In genomic region chr1:180641137-180641517, GRCm38 (mm10) we compare ENCODE assay signal across 8 mouse cellular contexts. TPM values are rescaled to one million over a fixed set of nuclear protein-coding genes. Genes with fewer than 3 reads are reported as not detected.
DNase-seq lines count a peak whose midpoint lies in the region; ATAC-seq and TF ChIP-seq lines count a peak whose summit lies in the region.

Gene Lin9, plus strand, starts transcription at chr1:180641150.

- H3K9ac ChIP-seq in CH12.LX (ENCODE audit: insufficient read depth, low read depth): peak within 1 kb of the TSS; percentile 77
- H3K9ac ChIP-seq in forebrain, embryonic 12.5 days: peak within 1 kb of the TSS; percentile 92
- peak within 1 kb of the TSS; percentile 97 for H3K9ac ChIP-seq in liver, postnatal 0 days (replicated peaks)
- peak within 1 kb of the TSS; percentile 89 for H3K9ac ChIP-seq in neural tube, embryonic 14.5 days (replicated peaks; ENCODE audit: low read depth, low read length)

- under 1% methylated on average over 45 of the region's 47 CpGs for WGBS in forebrain, embryonic 12.5 days
- 1% methylated on average over 47 of the region's 47 CpGs for WGBS in large intestine, adult 2 months
- WGBS in liver, postnatal 0 days (ENCODE audit: insufficient replicate concordance): 3% methylated on average over 36 of the region's 47 CpGs
- 0% methylated on average over 21 of the region's 47 CpGs for WGBS in neural tube, embryonic 14.5 days

- peaks cover 9 to 45% of the 10 kb centered on the region in 2 experiments for H3K4me1 ChIP-seq in CH12.LX (ENCODE audit: control insufficient read depth in 1 of 2, insufficient read depth in 2 of 2)
- H3K4me1 ChIP-seq in forebrain, embryonic 12.5 days: peaks cover 27% of the 10 kb centered on the region
- H3K4me1 ChIP-seq in liver, postnatal 0 days (ENCODE audit: insufficient read depth): peaks cover 11% of the 10 kb centered on the region
- H3K4me1 ChIP-seq in neural tube, embryonic 14.5 days (ENCODE audit: control insufficient read depth, insufficient read depth, low read length): 0 out of 2 replicates have a peak, but pooled peaks cover 4% of the 10 kb centered on the region

- no peaks in the 10 kb centered on the region for H3K27me3 ChIP-seq in CH12.LX (replicated peaks)
- no peaks in the 10 kb centered on the region for H3K27me3 ChIP-seq in forebrain, embryonic 12.5 days
- no peaks in the 10 kb centered on the region for H3K27me3 ChIP-seq in liver, postnatal 0 days (ENCODE audit: insufficient read depth, low read length)
- H3K27me3 ChIP-seq in neural tube, embryonic 14.5 days (ENCODE audit: control insufficient read depth, insufficient read depth, low read length): no peaks in the 10 kb centered on the region

- H3K9me3 ChIP-seq in CH12.LX (replicated peaks; ENCODE audit: low read length): peaks cover 2% of the 10 kb centered on the region
- H3K9me3 ChIP-seq in forebrain, embryonic 12.5 days: no peaks in the 10 kb centered on the region
- no peaks in the 10 kb centered on the region for H3K9me3 ChIP-seq in liver, postnatal 0 days (ENCODE audit: low read length)
- H3K9me3 ChIP-seq in neural tube, embryonic 14.5 days (ENCODE audit: control insufficient read depth, low read length): no peaks in the 10 kb centered on the region

- peaks cover 0 to 22% of the 10 kb centered on the region in 2 experiments for H3K36me3 ChIP-seq in CH12.LX (replicated peaks in 1 of 2; ENCODE audit: control insufficient read depth in 1 of 2, insufficient read depth in 1 of 2, low read length in 1 of 2)
- H3K36me3 ChIP-seq in forebrain, embryonic 12.5 days (replicated peaks): no peaks in the 10 kb centered on the region
- H3K36me3 ChIP-seq in liver, postnatal 0 days (replicated peaks; ENCODE audit: insufficient read depth, low read length): no peaks in the 10 kb centered on the region
- no peaks in the 10 kb centered on the region for H3K36me3 ChIP-seq in neural tube, embryonic 14.5 days (ENCODE audit: control insufficient read depth, insufficient read depth, low read length)

- TF ChIP-seq RAD21 in CH12.LX (IDR thresholded peaks at IDR 0.05; ENCODE audit: low read depth, low read length): no peak

- no peak for TF ChIP-seq EP300 in CH12.LX (IDR thresholded peaks at IDR 0.05; ENCODE audit: low read length)
- TF ChIP-seq EP300 in liver, postnatal 0 days (IDR thresholded peaks at IDR 0.05; ENCODE audit: low read depth): no peak

- intact Hi-C loops in heart, postnatal 10 days (cut with DNase I): loop anchor here (5.0 kb wide), 1 partner anchor 74 kb away; the partner anchor contains the start of gene Parp1

- no peak for TF ChIP-seq CTCF in CH12.LX (conservative IDR thresholded peaks at IDR 0.05 in 1 of 2, IDR thresholded peaks at IDR 0.05 in 1 of 2; ENCODE audit: low read depth in 2 of 2, low read length in 2 of 2)
- TF ChIP-seq CTCF in liver, postnatal 0 days (IDR thresholded peaks at IDR 0.05; ENCODE audit: low read depth): no peak

- peak; percentile 92 for ATAC-seq in forebrain, embryonic 12.5 days (ENCODE audit: low FRiP score)
- ATAC-seq in liver, postnatal 0 days: peak; percentile 93
- ATAC-seq in neural tube, embryonic 14.5 days (ENCODE audit: low read depth): peak; percentile 93

- H3K79me2 ChIP-seq in CH12.LX (replicated peaks; ENCODE audit: control insufficient read depth, extremely low read depth, insufficient read depth, poor library complexity, severe bottlenecking): peaks cover 15% of the 10 kb centered on the region

- peak within 1 kb of the TSS; percentile 92 for H3K4me2 ChIP-seq in CH12.LX (ENCODE audit: insufficient read depth, low read depth, poor library complexity, severe bottlenecking)
- H3K4me2 ChIP-seq in forebrain, embryonic 12.5 days: peak within 1 kb of the TSS; percentile 80
- peak within 1 kb of the TSS; percentile 95 for H3K4me2 ChIP-seq in liver, postnatal 0 days (ENCODE audit: low read depth, low read length)
- peak within 1 kb of the TSS; percentile 86 for H3K4me2 ChIP-seq in neural tube, embryonic 14.5 days (ENCODE audit: low read depth, low read length)

- peak within 1 kb of the TSS; percentile 86 for H3K27ac ChIP-seq in CH12.LX (ENCODE audit: insufficient read depth, low read depth)
- H3K27ac ChIP-seq in forebrain, embryonic 12.5 days: peak within 1 kb of the TSS; percentile 95
- H3K27ac ChIP-seq in liver, postnatal 0 days (ENCODE audit: low read depth): peak within 1 kb of the TSS; percentile 84
- H3K27ac ChIP-seq in neural tube, embryonic 14.5 days (ENCODE audit: low read depth, low read length): peak within 1 kb of the TSS; percentile 85

- peak; percentile 95 for TF ChIP-seq POLR2A in CH12.LX (IDR thresholded peaks at IDR 0.05; ENCODE audit: low read depth, low read length)

- peak within 1 kb of the TSS; percentile 86 to 98 (median 89) for H3K4me3 ChIP-seq in CH12.LX (replicated peaks in 1 of 3; ENCODE audit: low read depth in 2 of 3, low read length in 2 of 3, poor library complexity in 1 of 3)
- peak within 1 kb of the TSS; percentile 86 for H3K4me3 ChIP-seq in forebrain, embryonic 12.5 days (replicated peaks)
- peak within 1 kb of the TSS; percentile 95 for H3K4me3 ChIP-seq in liver, postnatal 0 days (ENCODE audit: low read depth, low read length)
- peak within 1 kb of the TSS; percentile 98 for H3K4me3 ChIP-seq in neural tube, embryonic 14.5 days (ENCODE audit: low read depth, low read length)

- DNase-seq in CH12.LX (ENCODE audit: extremely low read depth): peak; percentile 87
- peak; percentile 89 for DNase-seq in c-Kit-positive CD71-positive TER-119-negative erythroid progenitor cells, embryonic 14.5 days (ENCODE audit: low read depth)
- peak; percentile 94 to 96 for DNase-seq in heart, postnatal 10 days
- DNase-seq in large intestine, adult 2 months (ENCODE audit: low read depth, low spot score): peak; percentile 82
- peak; percentile 95 for DNase-seq in liver, postnatal 0 days
- peak; percentile 96 for DNase-seq in testis, postnatal 10 days (ENCODE audit: low spot score)

- dilution Hi-C loops in CH12.LX (cut with MboI; ENCODE audit: extremely low pct_ligation_motif_present, extremely low pct_unique_long_range_greater_than_20kb, low sequenced_read_pairs): no loop called here

- in situ Hi-C loops in CH12.LX (cut with MboI; ENCODE audit: low pct_ligation_motif_present, low pct_unique_long_range_greater_than_20kb, low sequenced_read_pairs): no loop called here

TF ChIP-seq in CH12.LX, 34 proteins besides CTCF, POLR2A, EP300 and RAD21 (continues in another document):
- TF ChIP-seq CHD2 (IDR thresholded peaks at IDR 0.05; ENCODE audit: low read length): no peak
- TF ChIP-seq USF2 (conservative IDR thresholded peaks at IDR 0.05; ENCODE audit: low read depth, low read length): no peak
- 0 out of 2 replicates have a peak, but pooled peaks have one; percentile 47 for TF ChIP-seq MYC (IDR thresholded peaks at IDR 0.05; ENCODE audit: low read depth, low read length)
- TF ChIP-seq RCOR1 (conservative IDR thresholded peaks at IDR 0.05; ENCODE audit: low read depth, low read length): no peak
- TF ChIP-seq ZC3H11A (IDR thresholded peaks at IDR 0.05; ENCODE audit: low read depth, low read length): no peak
- TF ChIP-seq MAFK (IDR thresholded peaks at IDR 0.05; ENCODE audit: insufficient replicate concordance, low read length): no peak
- peak; percentile 30; the same call in 1 of the 2 replicates for TF ChIP-seq ZNF384 (IDR thresholded peaks at IDR 0.05; ENCODE audit: low read depth, low read length)
- peak; percentile 85 for TF ChIP-seq SIN3A (IDR thresholded peaks at IDR 0.05; ENCODE audit: low read length)
- TF ChIP-seq ZKSCAN1 (IDR thresholded peaks at IDR 0.05; ENCODE audit: borderline replicate concordance, low read depth, low read length): no peak
- TF ChIP-seq NELFE (IDR thresholded peaks at IDR 0.05; ENCODE audit: low read depth, low read length): peak; percentile 94
- TF ChIP-seq ELF1 (IDR thresholded peaks at IDR 0.05; ENCODE audit: low read depth, low read length): 0 out of 2 replicates have a peak, but pooled peaks have one; percentile 28
- TF ChIP-seq ZMIZ1 (IDR thresholded peaks at IDR 0.05; ENCODE audit: low read depth, low read length): peak; percentile 94
- peak; percentile 31; the same call in 1 of the 2 replicates for TF ChIP-seq CHD1 (IDR thresholded peaks at IDR 0.05; ENCODE audit: low read depth, low read length)
- TF ChIP-seq TBP (conservative IDR thresholded peaks at IDR 0.05; ENCODE audit: low read depth, low read length): peak; percentile 95
- no peak for TF ChIP-seq USF1 (IDR thresholded peaks at IDR 0.05; ENCODE audit: low read depth, low read length)
- TF ChIP-seq JUN (IDR thresholded peaks at IDR 0.05; ENCODE audit: insufficient read depth, low read depth, low read length): no peak
- TF ChIP-seq MEF2A (IDR thresholded peaks at IDR 0.05; ENCODE audit: borderline replicate concordance, low read depth, low read length): no peak
- peak; percentile 96 for TF ChIP-seq TCF12 (IDR thresholded peaks at IDR 0.05; ENCODE audit: low read depth, low read length)
- peak; percentile 42 for TF ChIP-seq IRF4 (IDR thresholded peaks at IDR 0.05; ENCODE audit: low read depth, low read length)
- no peak for TF ChIP-seq E2F4 (IDR thresholded peaks at IDR 0.05; ENCODE audit: insufficient replicate concordance, low read depth, low read length)
- no peak for TF ChIP-seq PAX5 (IDR thresholded peaks at IDR 0.05; ENCODE audit: low read length)
- TF ChIP-seq JUND (conservative IDR thresholded peaks at IDR 0.05; ENCODE audit: low read depth, low read length): no peak
- TF ChIP-seq MXI1 (IDR thresholded peaks at IDR 0.05; ENCODE audit: low read depth, low read length): peak; percentile 84
- 0 out of 2 replicates have a peak, but pooled peaks have one; percentile 45 for TF ChIP-seq MAZ (IDR thresholded peaks at IDR 0.05; ENCODE audit: low read depth, low read length)
- TF ChIP-seq BHLHE40 (IDR thresholded peaks at IDR 0.05; ENCODE audit: low read depth, low read length): no peak
- TF ChIP-seq MAX (IDR thresholded peaks at IDR 0.05; ENCODE audit: low read length): peak; percentile 43; the same call in 1 of the 2 replicates
- no peak for TF ChIP-seq GABPA (IDR thresholded peaks at IDR 0.05; ENCODE audit: insufficient replicate concordance, low read depth, low read length)
- TF ChIP-seq UBTF (IDR thresholded peaks at IDR 0.05; ENCODE audit: low read depth, low read length): peak; percentile 81

RNA-seq across cellular contexts. Expression of gene Lin9, which starts in this region (rescaled TPM):
- 7.6 and 10.5 TPM in 2 replicates for total RNA-seq in CH12.LX (2012; rRNA removed)
- 24.5 and 24.7 TPM in 2 replicates for total RNA-seq in CH12.LX (2014; rRNA removed)
- polyA plus RNA-seq in CH12.LX (2012; ENCODE audit: insufficient read length, low read depth): 13.5 and 13.7 TPM in 2 replicates
- polyA plus RNA-seq in forebrain, embryonic 12.5 days (2016; fragmentation: Nextera tagmentation; extraction: Ambion mirVana): 27.1 and 30.0 TPM in 2 replicates
- total RNA-seq in heart, postnatal 10 days (2021): 1 to 10 TPM; 5.3 to 6.4 TPM
- 5.8 and 6.4 TPM in 2 replicates for polyA plus RNA-seq in large intestine, adult 2 months (2012; rRNA removed)
- polyA plus RNA-seq in liver, postnatal 0 days (2015; fragmentation: Nextera tagmentation; extraction: Ambion mirVana): 5.2 and 6.4 TPM in 2 replicates
- 10.3 and 11.6 TPM in 2 replicates for polyA plus RNA-seq in neural tube, embryonic 14.5 days (2014; fragmentation: Nextera tagmentation; extraction: Ambion mirVana)

Comparison
In these comparisons a context has a peak if more than half of its experiments do, and no peak if none do; other contexts are left out.
1. Peak in every context shown above with its lines: DNase-seq, ATAC-seq, H3K4me3 ChIP-seq and H3K27ac ChIP-seq.